Mouse (Mus musculus) stomach, postnatal 0 days (tissue): ENCODE measurements at regions not wholly inside any gene's neighbourhood (a gene's known extent, or its start where the extent isn't known, plus 50 kb on each side); places are given as distances from the start of the nearest gene placed in this dataset.

Experiments used
- CTCF ChIP-seq: IDR thresholded peaks from 2 replicates; pipeline ENCODE4 v1.5.1; 2016; ENCODE audit warnings: antibody characterized with exemption, low read depth, mild to moderate bottlenecking, moderate library complexity
- EP300 ChIP-seq: optimal IDR thresholded peaks from 2 replicates; pipeline ENCODE3; 2016; ENCODE audit warnings: antibody characterized with exemption

DNA sequence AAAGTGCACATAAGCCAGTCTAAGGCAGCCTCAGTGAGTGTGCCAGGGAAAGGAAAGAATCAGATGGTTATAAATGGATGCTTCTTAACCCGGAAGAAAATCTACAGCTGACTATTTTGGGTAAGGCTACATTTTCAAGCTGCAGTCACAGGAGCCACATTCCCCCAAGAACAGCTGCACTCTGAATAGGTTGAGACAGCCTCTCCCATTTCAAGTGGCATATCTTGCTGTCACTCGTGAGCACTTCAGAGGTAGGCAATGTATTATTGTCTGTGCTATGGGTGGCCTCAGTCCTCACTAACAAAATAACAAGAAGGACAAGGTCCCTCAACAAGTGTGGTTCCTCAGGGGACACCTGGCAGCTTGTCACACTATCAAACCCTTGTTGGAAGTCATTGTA, 568.1 kb downstream of the Adgrl2 start:
- TF ChIP-seq CTCF, result no peak
- TF ChIP-seq EP300, result no peak
